Mouse (Mus musculus) megakaryocyte, adult 5-6 weeks (primary cell): Measurements from ENCODE around the gene Actg2. TPM values are rescaled to one million over a fixed set of nuclear protein-coding genes. Genes with fewer than 3 reads are reported as not detected.

ENCODE experiments used
- ATAC-seq: 2 replicates; pipeline ENCODE4 v1.8.0; 2016; ENCODE audit warnings: mild to moderate bottlenecking, inconsistent platforms; ENCODE audit not compliant: poor library complexity, severe bottlenecking
- total RNA-seq, 2 experiments: library from RNA; stranded (forward) in 1 of 2; stranded (reverse) in 1 of 2; fragments of 153-499, 151-499 nt in 1 of 2; fragments of 221-1000, 200-1000 nt in 1 of 2; gene quantifications; 2 replicates each; pipeline versions ENCODE4 v1.2.3 to v1.2.4; 2015 to 2017

Gene Actg2
- total RNA-seq, 2 experiments from 2014 or later = not detected

GRCm38 (mm10) chr6:83515172-83515571 is 20.9 kb downstream of the Actg2 start:
- no peak for ATAC-seq

DNA sequence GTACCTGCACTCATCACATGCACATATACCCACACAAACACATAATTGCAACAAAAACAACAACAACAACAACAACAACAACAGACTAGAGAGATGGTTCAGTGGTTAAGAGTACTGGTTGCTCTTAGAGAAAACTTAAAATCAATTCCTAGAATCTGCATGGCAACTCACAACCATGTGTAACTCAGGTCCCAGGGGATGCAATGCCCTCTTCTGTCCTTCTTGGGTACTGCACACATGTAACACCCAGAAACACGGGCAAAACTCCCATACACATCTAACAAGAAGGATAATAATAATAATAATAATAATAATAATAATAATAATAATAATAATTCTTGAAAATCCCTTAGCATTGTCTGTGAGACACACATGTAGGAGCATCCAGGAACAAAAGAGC is 23.6 kb downstream of the Actg2 start:
- ATAC-seq = peak; percentile 84

DNA sequence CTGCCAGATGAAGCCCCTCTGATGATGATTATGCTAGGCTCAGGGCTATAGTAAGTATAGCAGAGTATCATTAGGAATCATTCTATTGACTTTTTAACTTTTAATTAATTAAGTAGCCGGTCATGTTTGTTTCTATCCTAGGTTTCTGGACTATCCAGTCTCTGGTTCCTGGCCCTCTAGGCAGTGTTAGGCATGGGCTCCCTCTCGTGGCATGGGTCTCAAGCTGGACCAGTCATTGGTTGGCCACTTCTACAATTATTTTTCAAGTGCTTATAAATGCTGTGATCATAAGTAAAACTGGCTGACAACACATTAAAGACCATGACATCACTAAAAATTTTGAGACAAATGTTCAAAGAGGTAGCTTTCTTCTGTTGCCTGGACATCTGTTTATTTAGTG is 25.9 kb downstream of the Actg2 start:
- no peak for ATAC-seq

DNA sequence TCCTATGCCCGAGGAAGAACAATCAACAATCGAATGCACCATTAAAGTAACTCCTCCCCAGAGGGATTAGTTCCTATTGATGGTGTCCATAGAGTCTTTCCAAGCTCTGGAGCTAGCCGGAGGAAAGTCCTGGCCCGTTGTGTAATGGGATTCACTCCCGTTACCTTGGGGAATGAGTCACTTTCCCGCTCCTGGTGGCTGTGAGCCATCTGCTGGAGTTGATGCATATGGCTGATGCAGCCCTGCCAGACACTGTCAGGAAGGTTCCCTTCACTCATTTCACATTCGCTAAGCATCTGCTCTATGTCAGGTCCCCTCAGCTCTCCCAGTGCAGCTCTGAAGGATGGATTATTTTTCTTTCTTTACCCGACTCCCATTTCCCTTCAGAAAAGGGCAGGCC is 26.6 kb downstream of the Actg2 start:
- ATAC-seq = no peak

DNA sequence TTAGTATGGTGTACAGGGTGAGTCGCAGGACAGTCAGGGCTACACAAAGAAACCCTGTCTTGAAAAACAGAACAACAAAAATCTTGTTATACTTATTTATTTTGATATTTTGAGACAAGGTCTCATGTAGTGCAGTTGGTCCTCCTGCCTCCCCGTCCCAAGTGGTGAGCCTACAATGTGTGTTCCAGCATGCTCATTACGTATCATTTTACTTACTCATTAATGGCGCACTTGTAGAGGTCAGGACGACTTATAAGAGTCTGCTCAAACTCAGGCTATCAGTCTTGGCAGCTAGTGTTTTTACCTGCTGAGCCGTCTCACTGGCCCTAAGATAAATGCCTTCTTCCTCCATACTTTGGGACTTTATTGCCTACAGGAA is 28.9 kb downstream of the Actg2 start:
- ATAC-seq = no peak

GRCm38 (mm10) chr6:83506258-83507167 is 29.6 kb downstream of the Actg2 start, which contains the start of gene Dguok:
Gene Dguok (minus strand): TSS chr6:83506969.
- ATAC-seq = peak; percentile 95

- ATAC-seq = no peak
Measured at GRCm38 (mm10) chr6:83505554-83505953, 30.5 kb downstream of the Actg2 start.

DNA sequence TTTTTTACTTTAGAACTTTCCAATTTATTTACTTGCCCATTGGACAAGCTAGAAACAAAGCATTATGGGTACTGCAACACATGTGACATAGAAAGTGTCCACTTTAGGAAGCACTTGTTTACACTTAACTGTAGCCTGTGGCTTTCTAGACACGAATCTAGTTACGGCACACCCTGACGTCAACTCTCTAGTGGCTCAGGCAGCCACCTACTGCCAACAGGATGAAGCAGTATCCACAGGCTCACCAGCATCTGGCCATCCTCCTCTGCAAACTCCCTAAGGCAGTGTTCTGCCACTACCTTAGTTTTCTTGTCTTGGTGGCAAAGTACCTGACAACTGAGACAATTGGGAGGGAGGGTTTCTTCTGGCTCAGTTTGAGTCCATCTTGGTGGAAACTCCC is 32.7 kb downstream of the Actg2 start:
- no peak for ATAC-seq

- ATAC-seq = peak; percentile 26
Measured at GRCm38 (mm10) chr6:83502656-83503055, 33.4 kb downstream of the Actg2 start.

- ATAC-seq = no peak
Measured at GRCm38 (mm10) chr6:83501524-83502310, 34.3 kb downstream of the Actg2 start.

DNA sequence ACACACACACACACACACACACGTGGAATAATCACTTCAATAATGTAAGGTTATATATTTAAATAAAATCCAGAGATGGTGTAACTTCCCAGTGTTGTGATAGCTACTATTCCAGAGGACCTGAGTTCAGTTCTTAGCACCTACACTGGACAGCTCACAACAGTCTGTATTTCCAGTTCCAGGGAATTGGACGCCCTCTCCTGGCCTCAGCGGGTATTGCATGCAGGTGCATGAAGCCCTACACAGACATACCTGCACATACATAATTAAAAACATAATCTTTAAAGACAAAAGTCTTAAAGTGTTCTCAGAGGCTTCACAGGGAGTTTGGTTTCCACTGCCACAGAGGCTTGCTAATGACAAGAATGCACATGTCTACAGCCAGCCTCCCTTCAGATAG is 35.6 kb downstream of the Actg2 start:
- no peak for ATAC-seq

- no peak for ATAC-seq
Measured at GRCm38 (mm10) chr6:83499078-83499477, 37.0 kb downstream of the Actg2 start.

DNA sequence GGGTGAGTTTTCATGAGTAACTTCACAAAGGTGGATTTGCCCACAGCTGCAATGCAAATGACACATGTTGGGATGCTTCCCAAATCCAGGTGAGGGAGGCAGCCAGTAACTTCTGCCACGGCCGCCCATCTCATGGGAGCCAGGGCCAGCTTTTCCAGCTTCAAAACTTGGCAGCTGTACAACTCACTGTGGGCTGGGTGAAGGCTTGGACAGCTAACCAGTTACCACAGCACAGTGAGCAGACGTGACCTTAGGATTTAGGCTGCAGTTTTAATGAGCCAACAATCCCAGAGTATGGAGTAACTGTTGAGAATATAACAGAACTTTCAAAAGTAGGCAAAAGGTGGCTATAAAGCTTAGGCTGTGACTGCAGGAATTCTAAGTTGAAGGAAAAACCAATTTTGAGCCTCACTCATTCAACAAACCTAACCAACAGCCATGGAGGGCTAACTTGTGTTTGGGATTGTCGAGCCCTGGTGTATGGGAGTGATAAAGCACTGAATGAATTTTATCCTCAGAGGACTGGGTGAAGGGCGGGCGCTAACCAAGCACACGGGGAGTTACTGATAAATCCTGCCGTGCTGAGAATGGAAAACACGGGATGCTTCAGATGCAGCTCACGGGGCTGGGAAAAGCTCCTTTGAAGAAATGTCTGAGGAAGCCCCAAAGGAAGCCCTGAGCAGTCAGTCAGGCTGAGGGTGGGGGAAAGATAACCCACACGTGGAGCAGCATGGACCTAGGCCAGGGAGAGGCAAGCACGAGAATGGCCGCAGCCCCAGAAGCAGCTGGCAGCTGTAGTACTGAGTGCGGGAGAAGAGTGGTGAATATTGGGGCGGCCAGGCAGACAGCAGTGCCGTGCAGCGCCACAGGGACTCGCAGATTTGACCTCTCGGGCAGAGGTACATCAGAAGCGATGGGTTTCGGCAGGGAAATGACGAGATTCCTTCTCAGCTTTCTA is 39.0 kb downstream of the Actg2 start:
- no peak for ATAC-seq

GRCm38 (mm10) chr6:83496009-83496752 is 39.9 kb downstream of the Actg2 start:
- ATAC-seq = no peak

DNA sequence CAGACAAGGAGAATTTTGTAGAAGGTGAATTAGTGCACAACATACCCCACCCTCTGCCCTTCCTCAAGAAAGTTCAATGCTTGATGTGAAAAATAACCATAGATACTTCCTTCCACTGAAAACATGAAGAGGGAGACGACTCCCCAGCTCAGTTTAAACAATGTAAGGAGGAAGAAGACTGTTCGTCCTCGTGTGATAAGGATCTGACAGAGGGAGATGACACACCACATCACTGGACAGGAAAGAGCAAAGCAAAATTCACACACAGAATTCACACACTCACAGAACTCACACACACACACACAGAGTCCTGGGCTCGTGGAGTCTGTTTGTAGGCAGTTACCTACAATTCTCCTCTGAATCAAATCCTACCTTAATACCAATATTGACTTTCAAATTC is 45.4 kb downstream of the Actg2 start:
- ATAC-seq = no peak

DNA sequence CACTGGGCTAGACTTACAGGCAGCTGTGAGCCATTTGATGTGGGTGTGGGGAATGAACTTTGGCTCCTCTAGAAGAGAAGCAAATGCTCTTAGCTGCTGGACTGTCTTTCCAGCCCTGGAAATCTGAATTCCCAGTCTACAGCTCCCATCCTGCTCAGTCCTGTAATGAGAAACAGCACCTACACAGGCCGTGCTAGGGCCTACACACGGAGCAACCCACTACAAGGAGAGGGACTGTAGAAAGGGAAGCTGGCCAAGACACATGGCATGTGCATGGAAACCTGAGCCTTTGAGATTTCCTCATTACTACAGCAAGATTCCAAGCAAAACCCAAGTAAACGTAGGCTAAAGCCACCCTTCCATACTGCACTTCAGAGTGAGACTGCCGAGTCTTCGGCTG is 47.9 kb downstream of the Actg2 start:
- ATAC-seq = no peak

DNA sequence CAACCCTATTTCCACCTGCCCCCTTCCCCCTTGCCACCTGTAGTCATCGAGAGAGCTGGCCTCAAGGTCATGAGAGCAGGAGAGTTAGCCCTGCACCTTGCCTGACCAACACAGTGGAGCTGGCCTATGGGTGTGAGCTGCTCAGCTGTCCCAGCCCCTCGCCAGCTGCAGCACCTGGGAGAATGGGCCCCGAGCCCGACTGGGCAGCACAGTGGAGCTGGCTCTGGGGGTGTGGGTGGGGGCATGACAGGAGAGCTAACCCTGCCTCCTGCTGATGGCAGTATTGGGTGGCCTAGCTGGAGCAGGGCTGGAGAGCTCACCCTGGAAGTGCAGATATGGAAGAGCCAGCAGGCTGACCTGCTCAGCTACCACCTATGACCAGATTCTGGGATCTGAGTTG is 48.8 kb downstream of the Actg2 start:
- no peak for ATAC-seq

GRCm38 (mm10) chr6:83485854-83486253 is 50.2 kb downstream of the Actg2 start:
- ATAC-seq = no peak

DNA sequence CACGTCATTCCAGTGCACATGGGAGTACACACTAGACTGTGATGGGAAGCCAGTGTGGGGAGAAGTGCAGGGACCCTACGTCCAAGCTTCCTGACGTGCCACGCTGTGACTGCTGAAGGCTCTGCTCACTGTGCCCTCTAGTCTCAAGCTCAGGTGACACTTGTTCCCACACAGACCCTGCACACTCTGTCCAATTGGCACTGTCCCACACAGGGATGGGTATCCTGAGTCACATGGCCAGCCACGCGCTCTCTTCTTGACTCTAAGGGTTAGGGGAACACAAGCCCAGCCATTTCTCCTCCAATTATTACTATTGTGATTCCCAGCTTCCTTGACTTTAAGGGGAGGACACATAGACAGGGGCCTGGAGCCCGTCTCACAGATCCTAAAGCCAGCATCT is 52.3 kb downstream of the Actg2 start:
- ATAC-seq = no peak

DNA sequence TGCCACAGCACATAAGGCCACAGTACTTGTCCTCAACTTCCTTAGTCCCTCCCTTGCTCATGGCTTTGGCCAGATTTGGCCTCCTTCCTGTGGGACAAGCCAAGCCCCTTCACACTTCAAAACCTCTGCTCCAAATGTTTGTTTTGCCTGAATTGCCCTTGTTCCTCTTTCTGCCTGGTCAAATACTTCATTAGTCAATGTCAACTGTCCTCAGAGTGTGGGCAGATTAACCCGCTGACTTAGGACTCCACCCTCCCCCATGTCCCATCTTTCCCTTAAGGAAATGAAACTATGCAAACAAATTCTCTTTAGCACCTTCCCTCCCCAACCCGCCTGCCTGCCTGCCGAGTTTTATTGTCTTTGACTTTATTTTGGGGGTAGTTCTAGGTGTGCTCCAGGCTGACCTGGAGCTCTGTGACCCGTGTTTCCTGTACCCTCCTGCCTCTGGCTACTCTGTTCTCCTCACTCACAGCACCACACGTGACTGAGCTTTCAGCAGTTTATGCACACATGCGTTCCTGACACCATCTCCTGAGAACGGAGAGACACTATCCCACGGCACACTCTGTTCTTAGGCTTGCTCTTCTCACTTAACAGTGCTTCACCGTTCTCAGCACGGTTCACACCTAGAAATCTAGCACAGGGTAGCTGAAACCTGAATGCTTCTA is 53.5 kb downstream of the Actg2 start:
- peak; percentile 92 for ATAC-seq
